Mouse (Mus musculus): ENCODE measurements around the gene Tmem151a. TPM values are rescaled to one million over a fixed set of nuclear protein-coding genes. Genes with fewer than 3 reads are reported as not detected.

Tmem151a gene
- total RNA-seq, 2 experiments from 2014 or later = 1.2 TPM; not detected in 1

GRCm38 (mm10) chr19:5069978-5070377 is 15.4 kb downstream of the Tmem151a start:
- ATAC-seq (replicated peaks; ENCODE audit: low FRiP score, low TSS enrichment, poor library complexity, severe bottlenecking) = no peak

DNA sequence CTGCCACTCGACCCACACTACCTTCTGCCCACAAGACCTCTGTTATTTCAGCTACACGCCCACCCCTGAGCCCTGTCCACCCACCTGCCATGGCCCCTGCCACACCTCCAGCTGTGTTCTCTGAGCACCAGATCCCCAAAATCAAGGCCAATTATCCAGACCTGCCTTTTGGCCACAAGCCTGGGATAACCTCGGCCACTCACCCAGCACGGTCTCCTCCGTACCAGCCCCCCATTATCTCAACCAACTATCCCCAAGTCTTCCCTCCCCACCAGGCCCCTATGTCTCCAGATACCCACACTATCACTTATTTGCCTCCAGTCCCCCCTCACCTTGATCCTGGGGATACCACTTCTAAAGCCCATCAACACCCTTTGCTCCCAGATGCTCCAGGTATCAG is 15.8 kb downstream of the Tmem151a start:
- no peak for ATAC-seq (replicated peaks; ENCODE audit: low FRiP score, low TSS enrichment, poor library complexity, severe bottlenecking)

DNA sequence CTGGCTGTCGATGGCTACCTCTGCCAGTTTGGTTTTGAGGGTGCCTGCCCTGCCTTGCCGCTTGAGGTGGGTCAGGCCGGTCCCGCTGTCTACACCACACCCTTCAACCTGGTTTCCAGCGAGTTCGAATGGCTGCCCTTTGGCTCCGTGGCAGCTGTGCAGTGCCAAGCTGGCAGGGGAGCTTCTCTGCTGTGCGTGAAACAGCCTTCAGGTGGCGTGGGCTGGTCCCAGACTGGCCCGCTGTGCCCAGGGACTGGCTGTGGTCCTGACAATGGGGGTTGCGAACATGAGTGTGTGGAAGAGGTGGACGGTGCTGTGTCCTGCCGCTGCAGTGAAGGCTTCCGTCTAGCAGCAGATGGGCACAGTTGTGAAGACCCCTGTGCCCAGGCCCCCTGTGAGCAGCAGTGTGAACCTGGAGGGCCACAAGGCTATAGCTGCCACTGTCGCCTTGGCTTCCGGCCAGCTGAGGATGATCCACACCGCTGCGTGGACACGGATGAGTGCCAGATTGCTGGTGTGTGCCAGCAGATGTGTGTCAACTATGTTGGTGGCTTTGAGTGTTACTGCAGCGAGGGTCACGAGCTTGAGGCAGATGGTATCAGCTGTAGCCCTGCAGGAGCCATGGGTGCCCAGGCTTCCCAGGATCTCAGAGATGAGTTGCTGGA is 16.6 kb downstream of the Tmem151a start:
- no peak for ATAC-seq (replicated peaks; ENCODE audit: low FRiP score, low TSS enrichment, poor library complexity, severe bottlenecking)

DNA sequence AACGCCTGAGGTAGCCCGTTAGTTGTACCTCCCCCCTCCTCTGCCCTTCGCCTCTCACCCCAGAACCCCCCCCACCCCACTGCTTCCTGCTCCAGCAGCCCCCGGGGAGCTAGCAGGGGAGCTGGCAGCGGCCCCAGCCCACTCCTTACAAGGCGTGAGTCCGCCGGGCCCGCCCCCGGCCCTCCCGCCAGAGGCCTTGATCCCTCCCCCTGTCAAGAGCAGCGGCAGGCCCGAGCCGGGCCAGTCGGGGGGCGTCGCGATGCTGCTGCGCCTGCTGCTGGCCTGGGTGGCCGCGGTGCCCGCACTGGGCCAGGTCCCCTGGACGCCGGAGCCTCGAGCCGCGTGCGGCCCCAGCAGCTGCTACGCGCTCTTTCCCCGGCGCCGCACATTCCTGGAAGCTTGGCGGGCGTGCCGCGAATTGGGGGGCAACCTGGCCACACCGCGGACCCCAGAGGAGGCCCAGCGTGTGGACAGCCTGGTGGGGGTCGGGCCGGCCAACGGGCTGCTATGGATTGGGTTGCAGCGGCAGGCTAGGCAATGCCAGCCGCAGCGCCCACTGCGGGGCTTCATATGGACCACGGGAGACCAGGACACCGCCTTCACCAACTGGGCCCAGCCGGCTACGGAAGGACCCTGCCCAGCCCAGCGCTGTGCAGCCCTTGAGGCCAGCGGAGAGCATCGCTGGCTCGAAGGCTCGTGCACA is 17.3 kb downstream of the Tmem151a start, which contains the start of gene Cd248:
Cd248 (plus strand) TSS at position 212 of the 703 bp plus-strand sequence.
- ATAC-seq (replicated peaks; ENCODE audit: low FRiP score, low TSS enrichment, poor library complexity, severe bottlenecking) = no peak

DNA sequence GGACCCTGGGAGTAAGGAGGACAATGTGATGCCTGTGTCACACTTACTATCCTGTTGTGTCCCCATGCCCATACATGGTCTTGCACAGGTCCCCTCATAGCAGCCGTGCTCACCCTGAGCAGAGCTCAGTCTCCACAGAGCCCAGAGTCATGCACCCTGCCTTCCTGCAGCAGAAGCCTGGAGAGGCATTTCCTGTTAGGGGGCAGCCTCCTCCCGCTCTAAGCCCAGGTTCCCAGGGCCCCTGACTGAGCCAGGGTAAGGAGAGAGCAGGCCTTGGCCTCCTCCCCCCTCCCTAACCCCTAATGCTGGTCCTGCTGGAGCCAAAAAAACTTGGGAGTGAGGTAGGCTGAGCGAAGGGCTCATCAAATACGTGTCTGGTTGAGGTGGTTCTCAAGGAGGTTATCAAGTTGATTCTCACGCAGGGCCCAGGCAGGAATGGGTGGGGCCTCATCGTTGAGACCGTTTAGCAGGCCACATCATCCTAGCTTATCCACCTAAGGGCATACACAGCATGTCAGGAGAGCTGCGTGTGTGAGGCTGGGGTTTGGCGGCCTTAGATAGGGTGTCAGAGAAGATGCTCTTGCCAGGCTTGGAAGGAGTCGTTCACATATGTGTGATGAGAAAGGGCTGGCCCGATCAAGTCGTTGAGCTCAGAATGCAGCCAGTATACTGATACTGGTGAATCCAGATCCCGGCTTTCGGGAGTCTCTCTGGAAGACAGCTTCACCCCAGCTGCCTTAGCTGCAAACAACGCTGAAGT is 18.1 kb downstream of the Tmem151a start:
- peak; percentile 89 for ATAC-seq (replicated peaks; ENCODE audit: low FRiP score, low TSS enrichment, poor library complexity, severe bottlenecking)

DNA sequence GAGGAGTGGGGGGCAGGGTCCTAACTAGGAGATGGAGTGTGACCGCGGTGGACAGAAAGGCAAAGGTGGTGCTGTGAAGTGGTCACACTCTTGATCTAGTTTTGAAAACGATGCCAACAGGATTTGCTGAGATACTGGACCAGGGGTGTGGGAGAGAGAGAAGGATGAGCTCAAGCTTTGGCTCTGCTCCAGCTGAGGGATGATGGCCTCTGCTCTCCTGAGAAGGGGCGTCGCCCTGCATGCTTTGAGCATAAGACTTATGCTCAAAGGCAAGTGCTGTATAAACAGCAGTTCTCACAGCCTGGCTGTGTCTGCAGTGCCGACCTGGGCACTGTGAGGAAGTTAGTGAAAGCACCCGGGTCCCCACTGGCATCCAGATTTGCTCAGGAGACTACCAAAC is 20.2 kb downstream of the Tmem151a start:
- ATAC-seq (replicated peaks; ENCODE audit: low FRiP score, low TSS enrichment, poor library complexity, severe bottlenecking) = no peak

DNA sequence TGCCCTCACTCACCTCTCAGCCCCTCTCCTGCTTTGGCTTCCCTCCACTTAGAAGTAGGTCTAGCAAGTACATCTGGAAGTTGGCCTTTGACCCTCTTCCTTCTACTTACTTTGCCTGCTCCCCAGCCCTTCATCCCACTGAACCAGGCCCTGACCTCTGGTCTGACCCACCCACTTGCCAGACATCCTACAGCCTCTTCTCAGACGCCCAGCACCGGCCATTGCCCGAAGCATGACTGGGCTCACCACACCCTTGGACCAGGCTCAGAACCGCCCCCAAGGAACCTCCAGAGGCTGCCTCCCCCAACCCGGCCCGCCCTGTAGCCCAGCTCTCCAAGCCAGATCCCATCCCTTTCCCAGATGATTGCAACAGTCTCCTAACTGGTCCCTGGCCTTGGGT is 22.9 kb downstream of the Tmem151a start:
- ATAC-seq (replicated peaks; ENCODE audit: low FRiP score, low TSS enrichment, poor library complexity, severe bottlenecking) = no peak

GRCm38 (mm10) chr19:5062041-5062440 is 23.3 kb downstream of the Tmem151a start:
- no peak for ATAC-seq (replicated peaks; ENCODE audit: low FRiP score, low TSS enrichment, poor library complexity, severe bottlenecking)

GRCm38 (mm10) chr19:5060365-5061330 is 24.7 kb downstream of the Tmem151a start:
- ATAC-seq (replicated peaks; ENCODE audit: low FRiP score, low TSS enrichment, poor library complexity, severe bottlenecking) = no peak

GRCm38 (mm10) chr19:5058801-5059771 is 26.2 kb downstream of the Tmem151a start:
- no peak for ATAC-seq (replicated peaks; ENCODE audit: low FRiP score, low TSS enrichment, poor library complexity, severe bottlenecking)

- ATAC-seq (replicated peaks; ENCODE audit: low FRiP score, low TSS enrichment, poor library complexity, severe bottlenecking) = no peak
Measured at GRCm38 (mm10) chr19:5057876-5058775, 27.2 kb downstream of the Tmem151a start.

GRCm38 (mm10) chr19:5056251-5056650 is 29.1 kb downstream of the Tmem151a start:
- no peak for ATAC-seq (replicated peaks; ENCODE audit: low FRiP score, low TSS enrichment, poor library complexity, severe bottlenecking)

- ATAC-seq (replicated peaks; ENCODE audit: low FRiP score, low TSS enrichment, poor library complexity, severe bottlenecking) = peak; percentile 59
Measured at GRCm38 (mm10) chr19:5053909-5054308, 31.4 kb downstream of the Tmem151a start.

DNA sequence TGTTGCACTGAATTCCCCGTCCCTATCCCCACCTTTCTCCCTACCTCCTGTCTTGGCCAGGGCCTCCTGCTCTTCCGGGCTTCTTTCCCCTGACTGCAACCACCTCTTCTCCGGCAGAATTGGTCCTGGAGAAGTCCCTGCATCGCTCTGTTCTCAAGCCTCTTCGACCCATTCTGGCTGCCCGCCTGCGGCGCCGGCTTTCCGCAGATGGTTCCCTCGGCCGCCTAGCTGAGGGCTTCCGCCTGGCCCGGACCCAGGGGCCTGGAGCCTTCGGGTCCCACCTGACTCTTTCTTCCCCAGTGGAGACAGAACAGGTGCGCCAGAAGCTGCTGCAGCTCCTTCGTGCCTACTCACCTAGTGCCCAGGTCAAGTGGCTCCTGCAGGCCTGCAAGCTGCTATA is 32.5 kb downstream of the Tmem151a start:
- no peak for ATAC-seq (replicated peaks; ENCODE audit: low FRiP score, low TSS enrichment, poor library complexity, severe bottlenecking)

GRCm38 (mm10) chr19:5052166-5052822 is 33.0 kb downstream of the Tmem151a start:
- ATAC-seq (replicated peaks; ENCODE audit: low FRiP score, low TSS enrichment, poor library complexity, severe bottlenecking) = no peak

DNA sequence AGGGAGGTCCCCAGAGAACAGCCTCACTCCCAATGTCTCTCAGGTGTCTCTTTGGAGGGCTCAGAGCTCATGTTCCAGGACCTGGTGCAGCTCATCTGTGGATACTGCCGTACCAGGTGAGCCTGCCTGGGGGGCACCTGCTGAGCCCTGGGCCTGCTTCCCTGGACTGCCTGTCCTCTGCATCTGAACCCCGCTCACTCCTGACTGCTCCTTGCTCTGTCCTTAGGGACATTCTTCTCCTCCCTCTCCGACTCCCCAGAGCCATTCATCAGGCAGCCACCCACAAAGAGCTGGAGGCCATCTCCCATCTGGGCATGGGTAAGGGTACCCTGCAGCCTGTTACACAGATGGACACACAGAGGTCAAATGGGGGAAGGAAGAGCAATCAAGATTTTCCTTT is 33.8 kb downstream of the Tmem151a start:
- no peak for ATAC-seq (replicated peaks; ENCODE audit: low FRiP score, low TSS enrichment, poor library complexity, severe bottlenecking)

DNA sequence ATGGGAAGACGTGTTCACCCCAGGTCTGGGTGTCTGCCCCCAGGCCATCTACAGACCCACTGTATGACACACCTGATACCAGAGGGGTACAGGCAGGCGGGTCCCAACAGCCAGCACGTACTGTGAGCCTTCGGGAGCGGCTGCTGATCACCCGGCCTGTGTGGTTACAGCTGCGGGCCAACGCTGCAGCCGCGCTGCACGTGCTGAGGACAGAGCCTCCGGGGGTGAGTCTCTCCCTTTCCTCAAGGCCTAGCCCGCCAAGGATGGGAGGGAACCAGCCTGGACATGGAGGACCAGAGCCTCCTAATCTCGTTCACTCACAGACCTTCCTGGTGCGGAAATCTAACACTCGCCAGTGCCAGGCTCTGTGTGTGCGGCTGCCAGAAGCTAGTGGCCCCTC is 34.3 kb downstream of the Tmem151a start:
- no peak for ATAC-seq (replicated peaks; ENCODE audit: low FRiP score, low TSS enrichment, poor library complexity, severe bottlenecking)

Data from megakaryocyte-erythroid progenitor cell, adult 5-6 weeks (primary cell).